Mouse (Mus musculus): ENCODE measurements at regions not wholly inside any gene's neighbourhood (a gene's known extent, or its start where the extent isn't known, plus 50 kb on each side); places are given as distances from the start of the nearest gene placed in this dataset.
"Not testable (repeated sequence)": the region's sequence is repeated elsewhere in the genome, so short reads cannot be mapped to it uniquely, and the experiment has no call there.

DNA sequence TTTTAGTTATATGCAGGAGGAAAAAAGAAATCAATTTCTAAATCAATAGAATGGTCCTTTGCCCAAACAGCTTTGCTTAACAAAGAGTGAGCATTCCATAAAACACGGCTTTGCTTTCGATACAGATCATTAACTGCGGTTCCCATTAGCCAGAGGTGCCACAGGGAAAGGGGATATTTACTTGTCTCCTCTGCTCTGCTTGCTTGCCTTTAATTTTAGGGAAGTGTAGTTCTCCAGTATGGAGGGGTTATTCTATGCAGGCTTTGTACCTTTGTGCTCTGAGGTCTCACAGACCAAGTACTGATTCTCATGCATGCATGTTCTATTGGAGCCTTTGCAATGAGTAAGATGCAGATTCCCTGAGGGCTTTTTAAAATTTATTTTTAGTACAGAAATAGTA lies 520.2 kb upstream of the Stxbp6 start:
- DNase-seq (ENCODE audit: low spot score), result no peak

DNA sequence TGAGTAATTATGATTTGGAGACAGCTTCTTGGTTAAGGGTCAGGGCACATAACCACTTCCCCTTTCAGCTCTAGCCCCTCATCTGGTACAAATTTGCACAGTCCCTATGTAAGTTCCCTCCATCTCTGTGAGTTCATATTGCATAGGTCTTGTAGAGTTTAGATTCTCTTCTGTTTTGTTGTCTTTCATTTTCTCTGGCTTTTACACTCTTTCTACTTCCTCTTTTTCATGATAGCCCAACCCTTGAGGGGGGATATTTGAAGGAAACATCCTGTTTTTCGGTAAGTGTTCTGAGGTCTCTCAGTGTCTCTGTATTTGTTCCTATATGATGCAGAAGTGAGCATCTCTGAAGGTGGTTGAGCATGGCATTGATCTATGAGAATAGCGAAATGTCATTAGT lies 515.7 kb upstream of the Stxbp6 start:
- DNase-seq (ENCODE audit: low spot score), result no peak

DNA sequence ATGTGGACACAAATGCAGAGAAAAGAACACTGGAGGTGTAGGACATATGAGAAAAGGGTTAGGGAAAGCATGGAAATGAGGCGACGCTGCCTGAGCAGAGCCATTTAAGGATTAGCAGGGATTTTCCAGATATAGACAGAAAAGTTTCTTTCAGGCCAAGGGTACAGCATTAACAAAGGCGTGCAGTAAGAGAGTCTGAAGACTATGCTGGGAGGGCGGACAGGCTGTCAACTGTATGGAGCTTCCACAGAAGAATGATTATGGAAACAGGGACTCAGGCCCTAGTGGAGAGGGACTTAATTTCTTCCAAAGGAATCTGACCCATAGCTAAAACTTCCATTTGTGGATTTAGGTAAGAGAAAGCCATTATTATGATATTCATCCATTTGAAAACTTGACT lies 511.3 kb upstream of the Stxbp6 start:
- no peak for DNase-seq (ENCODE audit: low spot score)

DNA sequence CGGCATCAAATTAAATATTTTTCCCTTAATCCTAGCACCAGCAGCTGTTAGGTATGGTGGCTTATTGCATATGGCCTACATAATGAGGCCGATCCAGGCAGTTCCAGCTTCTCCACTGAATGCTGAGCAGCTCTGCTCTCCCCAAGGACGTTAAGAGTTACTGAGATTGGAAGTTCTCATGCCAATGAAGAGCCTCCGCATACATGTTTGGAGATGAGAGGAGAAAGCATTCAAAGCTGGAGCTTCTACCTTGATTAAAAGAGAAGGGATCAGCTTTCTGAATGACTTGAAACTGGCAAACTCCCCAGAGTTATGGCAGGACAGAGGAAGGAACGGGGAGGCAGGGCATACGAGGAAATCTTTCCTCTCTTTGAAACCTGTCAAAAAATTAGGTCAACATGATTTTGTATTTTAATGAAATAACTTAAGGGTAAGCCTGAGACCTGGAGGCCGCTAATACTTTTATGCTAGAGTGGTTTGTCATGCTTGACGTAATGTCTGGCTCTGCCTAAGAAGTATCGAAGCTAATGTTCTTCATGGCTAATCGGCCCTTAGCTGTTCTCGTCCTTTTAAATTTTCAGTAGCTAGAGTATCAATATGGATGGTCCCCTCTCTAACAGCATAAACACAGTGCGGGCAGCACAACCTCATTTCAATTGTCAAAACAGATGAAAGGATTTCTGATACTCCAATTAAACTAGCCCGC lies 489.0 kb upstream of the Stxbp6 start:
- no peak for DNase-seq (ENCODE audit: low spot score)

DNA sequence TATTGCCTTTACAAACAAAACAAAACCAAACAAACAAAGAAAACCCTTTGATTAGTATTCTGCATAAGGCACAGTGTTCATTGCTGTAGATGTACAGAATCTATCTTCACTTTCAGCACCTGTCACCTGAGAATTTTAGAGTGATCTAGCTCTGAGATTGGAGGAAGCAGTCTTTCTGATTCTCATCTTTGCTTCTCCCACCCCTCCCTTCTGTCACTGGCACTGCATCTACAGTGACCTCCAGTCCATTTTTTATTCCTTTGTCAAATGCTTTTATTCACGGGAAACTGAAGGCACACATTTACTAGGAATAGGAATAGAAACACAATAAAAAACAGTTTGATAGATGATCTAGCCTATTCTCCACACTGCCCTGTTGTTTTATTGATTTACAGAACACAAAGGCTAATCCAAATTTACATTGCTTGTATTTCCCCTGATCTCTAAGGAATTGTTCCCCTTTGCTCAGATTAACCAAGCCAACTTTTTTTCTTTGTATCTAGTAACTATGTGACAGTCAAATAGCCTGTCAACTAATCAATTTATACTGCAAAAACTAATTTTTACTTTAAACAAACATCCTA lies 488.2 kb upstream of the Stxbp6 start:
- DNase-seq (ENCODE audit: low spot score), result no peak

DNA sequence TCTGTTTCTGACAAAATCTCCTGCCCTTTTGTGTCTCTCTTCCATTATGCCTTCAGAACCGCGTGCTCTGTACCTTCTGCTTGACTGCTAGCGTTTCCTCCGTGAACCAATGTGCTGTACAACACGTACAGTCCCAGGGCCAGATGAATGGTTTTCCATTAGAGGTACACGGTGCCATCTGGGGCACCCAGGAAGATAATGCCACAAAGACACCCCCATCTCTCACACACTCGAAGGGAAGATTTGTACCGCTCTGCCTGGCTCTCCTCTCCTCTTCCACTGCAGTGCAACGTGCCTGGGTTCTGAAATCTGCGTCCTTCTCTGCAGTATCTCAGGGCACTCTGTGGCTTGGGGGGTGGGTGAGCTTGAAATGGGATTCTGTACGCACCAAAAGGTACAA lies 487.4 kb upstream of the Stxbp6 start:
- DNase-seq (ENCODE audit: low spot score), result no peak

DNA sequence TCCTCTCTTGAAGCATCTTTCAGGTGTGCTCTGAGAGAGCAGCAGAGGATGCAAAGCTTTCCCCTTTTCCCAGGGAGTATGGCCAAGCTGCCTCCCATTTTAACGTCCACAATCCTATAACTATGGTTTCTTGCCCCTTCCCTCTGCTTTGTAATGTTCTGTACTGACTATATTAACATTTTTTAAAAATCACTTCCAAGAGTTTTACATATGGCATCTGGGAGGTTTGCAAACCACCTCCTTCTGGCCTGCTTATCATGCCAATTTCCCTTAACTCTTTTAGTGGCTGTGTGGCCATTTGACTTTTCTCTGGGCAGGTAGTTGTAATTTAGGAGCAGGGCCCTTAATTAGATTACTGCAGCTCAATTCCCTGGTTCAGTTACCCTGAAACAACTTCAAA lies 486.9 kb upstream of the Stxbp6 start:
- DNase-seq (ENCODE audit: low spot score), result no peak

DNA sequence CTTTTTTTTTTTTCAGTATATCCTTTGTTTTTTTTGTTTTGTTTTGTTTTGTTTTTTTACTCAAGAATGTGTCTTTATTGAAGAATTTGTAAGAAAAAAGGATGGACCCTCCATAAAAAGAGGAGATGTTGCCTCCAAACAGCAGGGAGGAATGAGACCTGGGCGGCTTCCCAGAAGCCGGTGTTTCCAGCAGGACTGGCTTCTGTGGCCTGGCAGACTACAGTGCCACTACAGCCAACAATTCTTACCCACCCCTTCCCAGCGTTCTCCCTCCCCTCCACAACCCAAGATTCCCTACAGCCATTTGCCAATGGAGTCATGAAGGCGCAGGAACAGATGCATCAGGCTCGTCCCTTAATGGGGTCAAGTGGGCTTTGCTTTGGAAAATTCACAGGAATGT lies 475.4 kb upstream of the Stxbp6 start:
- not testable (repeated sequence) for DNase-seq (ENCODE audit: low spot score)

DNA sequence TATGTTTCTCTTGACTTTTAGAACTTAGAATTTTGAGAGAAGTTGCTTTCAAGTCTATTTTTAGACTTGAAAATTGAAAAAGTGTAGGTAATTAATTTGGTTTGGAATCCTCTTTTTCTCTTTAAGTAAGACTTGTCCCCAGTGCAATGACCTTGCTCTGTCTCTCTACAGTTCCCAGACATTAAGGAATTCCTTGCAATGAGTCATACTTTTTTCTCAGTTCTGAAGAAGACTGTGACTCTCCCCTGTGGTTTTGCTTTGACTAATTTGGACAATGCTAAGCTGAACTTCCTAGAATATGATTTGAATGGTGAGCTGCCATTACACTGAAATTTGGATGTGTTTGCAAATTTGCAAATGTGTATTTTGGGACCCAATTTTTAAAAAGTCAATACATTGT lies 445.0 kb upstream of the Stxbp6 start:
- DNase-seq (ENCODE audit: low spot score), result no peak

DNA sequence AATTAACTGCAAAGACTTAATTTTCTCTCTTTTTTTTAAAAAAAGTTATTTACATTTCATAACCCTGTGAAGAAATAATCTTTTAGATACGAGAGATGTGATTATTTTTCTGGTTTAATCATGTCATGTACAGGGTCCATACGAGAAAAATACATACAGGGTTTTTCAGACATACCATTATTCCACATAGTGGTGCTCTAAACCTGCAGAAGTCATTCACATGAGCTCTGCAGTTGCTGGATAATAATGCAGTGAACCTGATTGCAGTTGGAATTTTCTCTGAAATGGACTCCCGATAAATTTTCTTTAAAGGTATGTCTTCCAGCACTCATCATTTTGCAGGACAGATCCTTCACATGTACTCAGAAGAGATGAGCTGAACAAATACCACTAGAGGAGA lies 439.9 kb upstream of the Stxbp6 start:
- no peak for DNase-seq (ENCODE audit: low spot score)

DNA sequence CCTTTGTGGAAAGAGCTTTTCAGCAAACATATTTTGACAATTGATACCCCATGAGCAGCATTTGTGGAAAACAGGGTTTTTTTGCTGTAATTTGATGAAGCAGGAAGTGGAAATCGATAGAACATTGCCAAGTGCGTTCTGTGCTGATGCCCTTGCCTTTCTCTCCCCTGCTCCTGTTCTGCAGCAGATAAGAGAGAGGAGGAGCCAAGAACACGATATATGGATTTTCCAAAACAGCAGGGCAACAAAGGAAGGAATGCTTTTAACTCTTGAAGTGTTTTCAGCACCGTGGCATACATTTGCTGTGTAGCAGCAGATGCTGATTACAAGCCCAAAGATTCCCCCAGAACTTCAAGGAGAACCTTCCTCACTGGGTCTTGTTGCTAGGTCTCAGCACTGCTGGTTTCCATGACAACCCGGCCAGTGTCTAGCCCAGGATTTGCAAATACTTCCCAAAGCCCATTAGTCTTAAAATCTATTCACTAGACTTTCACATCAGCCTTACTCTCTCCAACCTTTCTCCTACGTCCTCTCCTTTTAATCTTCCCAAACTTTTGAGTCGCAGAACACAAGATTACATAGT lies 433.0 kb upstream of the Stxbp6 start:
- peak; percentile 10 for DNase-seq (ENCODE audit: low spot score)

DNA sequence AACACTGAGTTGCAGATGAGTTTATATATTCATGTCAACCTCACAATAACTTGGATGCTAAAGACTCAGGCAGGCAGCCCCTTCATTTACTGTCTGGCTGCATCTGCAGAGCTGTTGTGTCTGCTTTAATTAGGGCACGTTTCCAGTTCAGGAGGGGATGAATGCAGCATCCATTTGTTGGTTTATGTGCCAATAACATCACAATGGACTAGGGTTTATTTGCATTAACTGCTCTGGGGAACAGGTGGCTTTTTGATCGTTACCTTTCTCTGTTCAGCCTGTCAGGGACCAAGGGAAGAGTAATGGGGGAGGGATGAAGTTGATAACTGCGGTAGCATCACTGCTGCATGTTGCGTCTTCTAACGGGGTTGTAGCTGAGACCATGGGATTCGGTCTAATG lies 425.3 kb upstream of the Stxbp6 start:
- no peak for DNase-seq (ENCODE audit: low spot score)

DNA sequence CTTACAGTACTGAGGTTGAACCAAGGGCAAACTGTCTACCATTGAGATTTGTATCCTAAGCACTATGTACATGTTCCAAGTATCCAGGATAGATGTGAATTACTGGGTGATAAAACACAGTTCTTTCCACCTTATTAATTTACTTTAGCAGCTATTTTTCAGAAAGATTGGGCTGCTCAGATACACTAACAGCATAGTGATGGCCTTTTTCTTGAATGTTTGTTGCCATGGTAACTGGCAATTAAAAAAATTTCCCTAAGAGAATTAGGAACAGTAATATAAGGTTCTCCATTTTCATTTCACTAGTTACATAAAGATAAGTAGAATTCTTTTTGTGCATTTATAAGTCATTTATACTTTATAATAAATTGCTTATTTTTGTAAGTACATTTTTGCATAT lies 423.7 kb upstream of the Stxbp6 start:
- no peak for DNase-seq (ENCODE audit: low spot score)

DNA sequence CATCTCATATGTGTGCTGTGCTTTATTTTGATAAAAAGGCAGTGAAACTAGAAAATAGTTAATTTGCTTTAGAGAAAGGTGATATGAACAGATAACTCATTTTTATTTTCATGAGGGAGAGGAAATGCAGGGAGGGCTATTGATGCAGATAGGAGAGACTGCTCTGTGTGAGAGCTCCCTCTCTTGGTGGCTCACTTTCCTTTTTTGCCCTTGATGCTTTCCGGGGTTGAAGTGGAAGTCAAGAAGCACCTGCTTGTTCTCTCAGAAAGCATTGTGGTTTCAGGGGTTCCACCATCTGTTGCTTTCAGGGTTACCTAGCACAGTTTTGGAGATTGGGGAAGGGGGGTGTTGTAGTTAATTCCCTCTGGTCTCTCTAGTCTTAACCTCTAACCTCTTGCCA lies 414.5 kb upstream of the Stxbp6 start:
- DNase-seq (ENCODE audit: low spot score), result no peak

DNA sequence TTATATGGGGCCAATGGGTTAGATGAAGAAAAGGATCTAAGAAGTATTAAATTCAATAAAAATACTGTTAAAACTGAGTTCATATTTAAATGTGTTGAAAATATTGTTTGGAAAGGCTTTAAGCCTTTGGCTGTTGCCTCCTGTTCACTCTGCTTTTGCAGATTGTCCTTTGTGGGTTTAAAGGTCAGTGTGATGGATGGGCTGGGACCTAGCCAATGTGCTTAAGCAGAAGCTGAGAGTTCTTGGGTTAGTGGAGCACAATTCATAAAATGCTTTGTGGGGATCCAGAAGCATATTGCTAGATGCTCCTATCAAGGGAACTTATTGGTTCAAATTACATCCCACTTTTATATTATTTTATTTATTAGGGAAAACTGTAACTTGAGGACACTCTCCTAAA lies 402.4 kb upstream of the Stxbp6 start:
- DNase-seq (ENCODE audit: low spot score), result no peak

DNA sequence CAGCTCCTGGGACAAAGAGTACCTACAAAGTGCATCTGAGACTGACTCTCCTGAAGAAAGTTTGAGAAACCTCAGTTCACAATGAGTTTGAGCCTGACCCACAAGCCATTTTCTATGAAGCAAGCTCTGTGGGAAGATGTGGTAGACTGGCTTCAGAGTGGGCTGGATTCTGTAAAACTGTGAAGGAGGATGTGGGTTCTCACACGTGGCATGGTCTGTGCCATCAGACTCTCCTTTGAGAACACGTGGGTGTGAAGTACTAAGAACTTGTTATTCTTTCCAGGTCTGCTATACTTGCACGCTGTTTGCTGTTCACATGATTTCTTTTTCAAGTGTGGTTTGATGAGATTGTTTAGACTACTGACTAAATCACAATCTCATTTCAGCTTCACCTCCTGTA lies 393.6 kb upstream of the Stxbp6 start:
- DNase-seq (ENCODE audit: low spot score), result no peak

DNA sequence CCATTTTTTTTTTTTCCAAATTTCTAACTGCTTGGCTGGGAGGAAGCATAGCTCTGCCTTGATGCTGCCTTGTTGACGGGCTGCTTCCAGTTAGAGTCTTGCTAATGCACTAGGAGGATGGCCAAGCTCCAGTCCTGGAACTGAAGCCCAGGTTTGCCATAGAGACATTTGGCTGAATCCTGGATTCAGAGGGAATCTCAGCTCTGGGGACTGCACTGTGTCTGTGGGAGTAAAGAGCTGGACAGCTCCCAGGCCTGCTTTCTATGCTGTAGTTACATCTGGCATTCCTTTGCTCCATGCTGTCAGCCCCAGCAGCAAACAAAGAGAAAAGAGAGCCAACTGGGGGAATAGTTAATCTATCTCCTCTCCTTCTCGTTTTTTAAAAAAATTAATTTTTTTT lies 392.5 kb upstream of the Stxbp6 start:
- DNase-seq (ENCODE audit: low spot score), result peak; percentile 16

DNA sequence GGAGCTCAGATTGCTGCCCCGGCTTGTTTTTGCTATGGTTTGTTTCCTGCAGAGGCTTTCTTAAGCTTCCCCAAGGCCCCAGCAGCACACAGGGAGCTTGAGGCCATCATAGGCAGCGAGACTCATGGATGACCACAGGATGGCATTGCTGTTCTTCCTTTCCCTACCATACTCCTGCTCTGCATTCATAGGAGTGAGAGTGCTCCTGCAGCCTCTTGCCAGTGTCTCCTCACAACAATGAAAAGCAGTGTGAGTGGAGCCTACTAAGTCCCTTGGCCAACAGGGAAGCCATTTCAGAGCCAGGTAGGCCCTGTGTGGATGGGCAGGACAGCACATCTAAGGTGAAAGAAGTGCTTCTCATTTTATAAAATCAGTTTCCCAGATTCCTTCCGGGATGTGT lies 391.6 kb upstream of the Stxbp6 start:
- no peak for DNase-seq (ENCODE audit: low spot score)

DNA sequence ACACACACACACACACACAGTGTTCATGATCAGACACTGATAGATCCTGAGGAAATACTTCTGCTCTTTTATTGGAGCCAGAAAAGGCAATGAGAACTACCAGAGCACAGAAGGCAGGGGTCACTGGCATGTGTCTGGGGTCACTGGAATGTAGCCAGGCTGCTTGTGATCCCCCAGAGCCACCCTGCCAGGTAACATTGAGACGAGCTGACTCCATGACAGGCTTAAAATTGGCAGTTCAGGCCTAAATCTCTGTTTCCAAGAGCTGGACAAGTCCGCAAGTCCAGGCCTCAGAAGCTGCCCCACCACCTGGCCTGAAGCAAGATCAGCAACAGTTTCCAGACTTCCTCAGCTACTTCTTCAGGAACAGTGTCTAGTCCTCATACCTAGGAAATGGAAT lies 390.4 kb upstream of the Stxbp6 start:
- DNase-seq (ENCODE audit: low spot score), result no peak

DNA sequence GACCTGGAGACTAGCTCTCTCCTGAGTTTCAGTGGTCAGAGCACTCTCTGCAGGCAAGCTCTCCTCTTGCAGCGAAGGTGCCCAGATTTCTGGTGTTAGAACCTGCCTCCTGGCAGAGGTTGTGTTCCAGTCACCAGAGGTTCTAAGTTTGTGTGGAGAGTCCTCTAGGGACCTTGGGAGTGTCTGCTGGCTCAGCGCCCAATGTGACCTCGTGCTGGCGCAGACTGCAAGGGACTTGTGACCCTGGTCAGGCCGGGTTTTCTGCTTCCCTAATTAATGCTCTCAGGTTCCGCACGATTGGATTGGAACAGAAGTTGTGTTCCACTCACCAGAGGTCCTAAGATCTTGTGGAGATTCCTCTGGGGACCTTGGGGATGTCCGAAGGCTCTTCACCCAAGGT lies 384.2 kb upstream of the Stxbp6 start:
- DNase-seq (ENCODE audit: low spot score), result not testable (repeated sequence)

DNA sequence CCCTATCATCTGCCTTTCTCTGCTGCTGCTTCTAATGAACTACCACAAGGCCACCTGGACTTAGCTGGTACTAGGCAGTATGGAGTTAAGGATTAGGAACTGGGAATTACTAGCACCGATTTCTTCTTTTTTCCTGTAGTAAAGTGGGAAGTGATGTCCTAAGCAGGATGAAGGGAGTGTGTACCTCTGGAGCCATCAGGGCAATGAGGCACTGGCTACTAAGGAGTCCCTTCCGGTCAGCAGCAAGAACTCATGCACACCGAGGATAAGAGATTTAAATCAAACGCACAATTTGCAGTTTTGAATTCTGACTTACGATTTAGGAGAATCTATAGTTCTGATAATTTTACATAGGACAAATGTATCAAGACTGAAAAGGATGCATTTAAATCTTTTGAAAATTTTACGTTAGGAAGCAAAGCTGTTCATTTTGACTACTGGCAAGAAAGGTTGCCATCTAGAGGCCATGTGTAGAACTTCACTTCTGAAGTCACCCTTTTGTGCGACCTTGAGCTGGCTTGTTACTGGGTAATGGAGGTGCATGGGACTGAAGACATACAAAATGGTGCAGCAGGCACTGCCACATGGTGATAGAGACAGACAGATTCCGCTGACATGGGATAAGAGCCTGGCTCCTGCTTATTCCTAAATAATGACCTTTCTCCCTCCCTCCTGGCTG lies 369.1 kb upstream of the Stxbp6 start:
- DNase-seq (ENCODE audit: low spot score), result peak; percentile 5

DNA sequence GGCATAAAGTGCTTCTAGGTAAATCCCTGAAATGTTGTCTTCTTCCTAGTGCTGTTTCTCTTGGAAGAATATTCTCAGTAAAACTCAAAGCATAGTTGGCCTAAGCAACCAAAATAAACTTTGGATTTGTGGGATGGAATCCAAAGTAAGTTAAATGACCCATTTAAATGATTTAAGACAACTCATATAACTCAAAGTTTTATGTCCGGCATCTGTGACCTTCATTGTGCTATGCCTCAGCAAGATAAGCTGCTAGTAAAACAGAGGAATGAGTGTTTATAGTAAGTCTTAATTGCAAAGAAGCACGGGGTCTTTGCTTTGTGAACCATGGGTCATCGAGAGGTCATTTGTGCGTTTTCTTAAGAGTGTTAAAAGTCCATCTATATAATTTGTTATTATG lies 368.0 kb upstream of the Stxbp6 start:
- no peak for DNase-seq (ENCODE audit: low spot score)

DNA sequence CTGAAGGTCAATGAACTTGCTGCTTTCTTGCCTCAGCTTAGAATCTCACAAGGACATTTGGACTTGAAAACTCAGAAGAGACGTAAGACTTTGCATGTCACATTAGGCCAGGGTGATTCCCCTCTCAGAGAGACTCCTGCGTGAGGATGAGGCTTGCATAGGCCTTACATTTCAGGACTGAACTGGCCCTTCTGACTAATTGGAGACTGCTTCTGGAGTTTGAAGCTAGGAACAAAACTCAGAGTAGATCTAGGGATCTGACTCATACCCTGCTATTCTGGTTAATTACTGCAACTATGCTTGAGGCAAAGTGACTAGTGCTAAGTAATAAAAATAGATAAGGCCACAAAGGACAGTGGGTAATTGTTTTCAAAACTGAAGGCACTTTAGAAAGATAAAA lies 365.2 kb upstream of the Stxbp6 start:
- no peak for DNase-seq (ENCODE audit: low spot score)
